Mouse (Mus musculus) MEL (cell line): Measurements from ENCODE around the gene Cbx5. TPM values are rescaled to one million over a fixed set of nuclear protein-coding genes. Genes with fewer than 3 reads are reported as not detected.

Experiments
- DNase-seq: peaks from one replicate; pipeline ENCODE4 v3.0.0; 2011; ENCODE audit warnings: low read depth, low spot score
- H3K27ac ChIP-seq: 2 replicates; pipeline ENCODE4 v1.5.1; 2012; ENCODE audit warnings: low read depth, mild to moderate bottlenecking, control low read depth, low read length, moderate library complexity; ENCODE audit not compliant: control insufficient read depth
- H3K27me3 ChIP-seq, 2 experiments: fragments of 150-350 bp in 1 of 2; sonication (generic) in 1 of 2; 2 replicates each; pipeline ENCODE4 v1.6.1; 2012; ENCODE audit warnings: low read length in 2 of 2, mild to moderate bottlenecking in 2 of 2, improper control_type of control experiment in 1 of 2, moderate library complexity in 1 of 2; ENCODE audit not compliant: insufficient read depth in 2 of 2, control insufficient read depth in 1 of 2
- H3K36me3 ChIP-seq, 2 experiments: 2 replicates each; pipeline ENCODE4 v1.6.1; 2012 to 2014; ENCODE audit warnings: low read length in 2 of 2, improper control_type of control experiment in 1 of 2, inconsistent platforms in 1 of 2, mild to moderate bottlenecking in 1 of 2; ENCODE audit not compliant: insufficient read depth in 2 of 2, control insufficient read depth in 1 of 2
- H3K4me1 ChIP-seq, 2 experiments: fragments of 150-350 bp in 1 of 2; sonication (generic) in 1 of 2; 2 replicates each; pipeline ENCODE4 v1.6.1; 2012; ENCODE audit warnings: low read length in 2 of 2, improper control_type of control experiment in 1 of 2, mild to moderate bottlenecking in 1 of 2; ENCODE audit not compliant: insufficient read depth in 2 of 2, control insufficient read depth in 1 of 2
- H3K4me3 ChIP-seq, 2 experiments: fragments of 150-350 bp in 1 of 2; sonication (generic) in 1 of 2; 2 replicates each; pipeline ENCODE4 v1.5.1; 2012; ENCODE audit warnings: low read depth in 2 of 2, low read length in 2 of 2, mild to moderate bottlenecking in 2 of 2, moderate library complexity in 2 of 2, control low read depth in 1 of 2, improper control_type of control experiment in 1 of 2; ENCODE audit not compliant: control insufficient read depth in 1 of 2, insufficient read depth in 1 of 2
- H3K79me2 ChIP-seq: 2 replicates; pipeline ENCODE4 v1.6.1; 2012; ENCODE audit warnings: mild to moderate bottlenecking, low read length, moderate library complexity; ENCODE audit not compliant: control insufficient read depth, poor library complexity, insufficient read depth
- H3K9ac ChIP-seq: 2 replicates; pipeline ENCODE4 v1.6.1; 2012; ENCODE audit warnings: low read depth, mild to moderate bottlenecking, control low read depth, low read length, moderate library complexity; ENCODE audit not compliant: control insufficient read depth, poor library complexity, severe bottlenecking
- H3K9me3 ChIP-seq: fragments of 150-350 bp; sonication (generic); replicated peaks from 2 replicates; pipeline ENCODE4 v1.6.1; 2012; ENCODE audit warnings: mild to moderate bottlenecking, low read length, improper control_type of control experiment, moderate library complexity; ENCODE audit not compliant: insufficient read depth
- BHLHE40 ChIP-seq: IDR thresholded peaks from 2 replicates; pipeline ENCODE4 v1.6.1; 2012; ENCODE audit warnings: low read depth, mild to moderate bottlenecking, inconsistent platforms, low read length, improper control_type of control experiment, borderline replicate concordance
- CHD1 ChIP-seq: IDR thresholded peaks from 2 replicates; pipeline ENCODE4 v1.6.1; 2012; ENCODE audit warnings: low read depth, mild to moderate bottlenecking, inconsistent platforms, low read length, improper control_type of control experiment
- CHD2 ChIP-seq: IDR thresholded peaks from 2 replicates; pipeline ENCODE4 v1.6.1; 2011; ENCODE audit warnings: low read length, improper control_type of control experiment
- CTCF ChIP-seq, 3 experiments: IDR thresholded peaks in 2 of 3; conservative IDR thresholded peaks in 1 of 3; 2 replicates each; pipeline ENCODE4 v1.5.1; 2011 to 2012; ENCODE audit warnings: low read length in 3 of 3, low read depth in 2 of 3, mild to moderate bottlenecking in 2 of 3, improper control_type of control experiment in 1 of 3, inconsistent platforms in 1 of 3, mixed read lengths in 1 of 3, moderate library complexity in 1 of 3; ENCODE audit not compliant: control insufficient read depth in 1 of 3, insufficient read depth in 1 of 3, poor library complexity in 1 of 3, severe bottlenecking in 1 of 3
- E2F4 ChIP-seq: IDR thresholded peaks from 2 replicates; pipeline ENCODE4 v1.6.1; 2011; ENCODE audit warnings: low read depth, low read length, improper control_type of control experiment, borderline replicate concordance
- ELF1 ChIP-seq: IDR thresholded peaks from 2 replicates; pipeline ENCODE4 v1.6.1; 2014; ENCODE audit warnings: low read depth, mild to moderate bottlenecking, inconsistent platforms, low read length, improper control_type of control experiment, moderate library complexity
- ETS1 ChIP-seq: IDR thresholded peaks from 2 replicates; pipeline ENCODE4 v1.6.1; 2012; ENCODE audit warnings: low read depth, mild to moderate bottlenecking, inconsistent platforms, low read length, improper control_type of control experiment, moderate library complexity
- GABPA ChIP-seq: IDR thresholded peaks from 2 replicates; pipeline ENCODE4 v1.6.1; 2012; ENCODE audit warnings: low read depth, mild to moderate bottlenecking, inconsistent platforms, low read length, improper control_type of control experiment, moderate library complexity
- GATA1 ChIP-seq: IDR thresholded peaks from 2 replicates; pipeline ENCODE4 v1.6.1; 2011; ENCODE audit warnings: low read depth, low read length, improper control_type of control experiment
- JUND ChIP-seq: IDR thresholded peaks from 2 replicates; pipeline ENCODE4 v1.6.1; 2011; ENCODE audit warnings: low read depth, mild to moderate bottlenecking, improper control_type of control experiment, low read length
- KAT2A ChIP-seq: conservative IDR thresholded peaks from 2 replicates; pipeline ENCODE4 v1.6.1; 2012; ENCODE audit warnings: low read depth, low read length, improper control_type of control experiment, inconsistent platforms
- MAFK ChIP-seq: IDR thresholded peaks from 2 replicates; pipeline ENCODE4 v1.6.1; 2011; ENCODE audit warnings: low read depth, mild to moderate bottlenecking, low read length, improper control_type of control experiment, borderline replicate concordance
- MAX ChIP-seq: IDR thresholded peaks from 2 replicates; pipeline ENCODE4 v1.6.1; 2011; ENCODE audit warnings: low read length, improper control_type of control experiment
- NELFE ChIP-seq: IDR thresholded peaks from 2 replicates; pipeline ENCODE4 v1.6.1; 2011; ENCODE audit warnings: low read depth, low read length, improper control_type of control experiment
- SIN3A ChIP-seq: IDR thresholded peaks from 2 replicates; pipeline ENCODE4 v1.6.1; 2012; ENCODE audit warnings: low read length, improper control_type of control experiment, inconsistent platforms
- SMC3 ChIP-seq: IDR thresholded peaks from 2 replicates; pipeline ENCODE4 v1.6.1; 2011; ENCODE audit warnings: low read depth, low read length, improper control_type of control experiment
- TBP ChIP-seq: IDR thresholded peaks from 2 replicates; pipeline ENCODE4 v1.8.0; 2011; ENCODE audit warnings: low read depth, low read length, improper control_type of control experiment
- TCF12 ChIP-seq: IDR thresholded peaks from 2 replicates; pipeline ENCODE4 v1.6.1; 2014; ENCODE audit warnings: low read depth, mild to moderate bottlenecking, inconsistent platforms, low read length, improper control_type of control experiment, moderate library complexity
- UBTF ChIP-seq: IDR thresholded peaks from 2 replicates; pipeline ENCODE4 v1.6.1; 2012; ENCODE audit warnings: low read depth, mild to moderate bottlenecking, inconsistent platforms, low read length, improper control_type of control experiment, moderate library complexity, borderline replicate concordance; ENCODE audit not compliant: insufficient read depth
- ZKSCAN1 ChIP-seq: IDR thresholded peaks from 2 replicates; pipeline ENCODE4 v1.6.1; 2012; ENCODE audit warnings: low read depth, mild to moderate bottlenecking, inconsistent platforms, low read length, improper control_type of control experiment, moderate library complexity
- ZMIZ1 ChIP-seq: IDR thresholded peaks from 2 replicates; pipeline ENCODE4 v1.6.1; 2012; ENCODE audit warnings: low read depth, mild to moderate bottlenecking, inconsistent platforms, low read length, improper control_type of control experiment, moderate library complexity
- ZNF384 ChIP-seq: IDR thresholded peaks from 2 replicates; pipeline ENCODE4 v1.6.1; 2012; ENCODE audit warnings: low read depth, mild to moderate bottlenecking, inconsistent platforms, low read length, improper control_type of control experiment
- polyA plus RNA-seq, 2 experiments: library from polyadenylated mRNA; stranded (reverse) in 1 of 2; unstranded in 1 of 2; fragments of >175 nt in 1 of 2; fragments of >200 nt in 1 of 2; gene quantifications; 2 replicates each; pipeline versions ENCODE4 v1.2.1 to v1.2.4; 2012; ENCODE audit warnings: low replicate concordance in 2 of 2, low read depth in 1 of 2; ENCODE audit not compliant: insufficient read length in 2 of 2, insufficient read depth in 1 of 2, missing spikeins in 1 of 2
- total RNA-seq: library from RNA; depleted of rRNA; stranded (reverse); fragments of 300-350 nt; gene quantifications from 2 replicates; pipeline ENCODE4 v1.2.3, GENCODE M21; 2012

Cbx5 gene
- total and polyA plus RNA-seq, 3 experiments: 39.8 to 67.1 (median 42.4) TPM

DNA sequence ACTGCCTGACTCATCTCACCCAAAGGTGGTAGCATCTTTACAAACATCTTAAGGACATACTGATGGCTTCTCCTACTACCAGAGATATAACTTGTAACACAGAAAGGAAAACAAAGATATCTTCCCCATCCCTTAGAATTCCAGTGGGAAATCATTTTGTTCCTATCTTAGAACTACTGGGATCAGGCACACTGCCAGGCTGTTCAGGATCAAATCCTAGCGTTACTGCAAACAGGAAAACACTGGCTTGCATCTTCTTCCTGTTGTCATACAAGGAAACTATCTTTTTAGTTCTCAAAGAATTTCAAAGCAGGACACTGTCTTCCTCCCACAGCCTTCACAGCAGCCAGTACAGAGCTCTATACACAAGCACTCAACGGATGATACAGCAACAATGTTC, 46.0 kb downstream of the Cbx5 start:
- Histone ChIP-seq H3K27ac (no peak overlapping the region), H3K9me3 (no peaks in the 10 kb centered on the region), H3K27me3 (no peaks in the 10 kb centered on the region), H3K4me1 (no peaks in the 10 kb centered on the region), H3K36me3 (peaks cover 0 to 5% of the 10 kb centered on the region in 2 experiments; a peak in 2 of 4 replicates), H3K4me3 (no peak overlapping the region), H3K79me2 (no peaks in the 10 kb centered on the region), H3K9ac (no peak overlapping the region)
- no peak for DNase-seq
- TF ChIP-seq TCF12 (no peak), ZNF384 (no peak), GABPA (no peak), CHD2 (no peak), KAT2A (no peak), SMC3 (no peak), TBP (no peak), ZMIZ1 (no peak), MAFK (no peak), SIN3A (no peak)

- H3K4me1 ChIP-seq: no peaks in the 10 kb centered on the region
- no peaks in the 10 kb centered on the region for H3K9me3 ChIP-seq
- no peaks in the 10 kb centered on the region for H3K79me2 ChIP-seq
- no peak overlapping the region for H3K27ac ChIP-seq
- no peak overlapping the region for H3K9ac ChIP-seq
- no peaks in the 10 kb centered on the region for H3K27me3 ChIP-seq
- peaks cover 0 to 1% of the 10 kb centered on the region in 2 experiments; a peak in 1 of 4 replicates for H3K36me3 ChIP-seq
- TF ChIP-seq SIN3A (no peak), SMC3 (peak; percentile 37), MAX (no peak), TBP (no peak), CTCF (IDR thresholded peaks at IDR 0.05 in 2 of 3, conservative IDR thresholded peaks at IDR 0.05 in 1 of 3; ENCODE audit: control insufficient read depth in 1 of 3, insufficient read depth in 1 of 3, low read depth in 2 of 3, low read length in 3 of 3, poor library complexity in 1 of 3, severe bottlenecking in 1 of 3) (peak; percentile 50 to 66 (median 52); a peak in 5 of 6 replicates)
- TF ChIP-seq, all 39 proteins: peak for 2
- DNase-seq: peak; percentile 43
- no peak overlapping the region for H3K4me3 ChIP-seq
These were observed 48.8 kb downstream of the Cbx5 start for GRCm38 (mm10) chr15:103190531-103191462.

DNA sequence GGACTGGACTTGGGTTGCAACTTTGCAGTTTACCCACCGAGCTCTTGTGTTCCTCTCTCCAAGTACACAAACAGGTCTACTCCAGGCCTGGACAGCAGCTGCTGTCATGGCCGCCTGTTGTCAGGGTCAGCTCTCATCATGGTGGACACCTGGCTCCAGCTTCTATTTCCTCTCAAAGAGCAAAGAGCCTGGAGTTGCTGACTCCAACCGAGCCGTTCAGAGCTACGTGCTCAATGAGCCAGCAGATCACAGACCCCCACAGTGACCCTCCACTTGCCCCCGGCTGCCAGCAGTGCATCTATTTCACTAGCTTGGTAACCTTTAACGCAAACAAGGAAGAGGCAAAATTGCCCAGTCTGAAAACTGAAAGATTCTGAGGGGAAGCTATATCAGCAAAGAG, 49.5 kb downstream of the Cbx5 start:
- Histone ChIP-seq H3K27me3 (no peaks in the 10 kb centered on the region), H3K4me1 (no peaks in the 10 kb centered on the region), H3K9ac (no peak overlapping the region)

More for the DNA sequence above, 49.5 kb downstream of the Cbx5 start:
- Histone ChIP-seq H3K79me2 (no peaks in the 10 kb centered on the region), H3K27ac (no peak overlapping the region), H3K9me3 (no peaks in the 10 kb centered on the region), H3K36me3 (peaks cover 0 to 1% of the 10 kb centered on the region in 2 experiments; a peak in 1 of 4 replicates), H3K4me3 (no peak overlapping the region)
- DNase-seq: no peak
- TF ChIP-seq UBTF: no peak
- no peak for TF ChIP-seq ETS1
- TF ChIP-seq GATA1: no peak
- TF ChIP-seq E2F4: no peak
- TF ChIP-seq CHD1: no peak
- TF ChIP-seq NELFE: no peak
- TF ChIP-seq KAT2A: no peak
- TF ChIP-seq ZKSCAN1: no peak
- TF ChIP-seq SIN3A: no peak
- TF ChIP-seq ELF1: no peak
- no peak for TF ChIP-seq SMC3
- no peak for TF ChIP-seq CHD2
- TF ChIP-seq ZMIZ1: no peak
- no peak for TF ChIP-seq BHLHE40
- no peak for TF ChIP-seq JUND
